Mouse (Mus musculus): ENCODE measurements around the gene Large1.

DNA sequence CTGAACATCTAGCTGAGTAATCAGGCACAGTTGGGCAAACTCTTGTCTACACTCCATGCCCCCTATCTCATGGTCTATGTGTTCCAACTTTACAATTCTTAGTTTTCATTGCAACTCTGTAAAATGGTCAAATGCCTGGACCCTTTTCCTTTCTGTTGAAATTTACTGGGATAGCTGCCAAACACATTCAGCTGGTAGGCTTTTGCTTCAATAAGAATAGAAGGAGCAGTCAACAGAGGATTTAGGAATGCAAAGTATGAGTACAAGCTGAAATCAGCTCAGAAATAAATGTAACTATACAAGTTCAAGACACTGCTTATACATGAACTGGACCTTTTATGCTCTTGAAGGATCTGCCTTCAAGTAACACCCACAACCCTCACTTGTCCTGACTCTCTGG, 146.5 kb downstream of the Large1 start:
- TF ChIP-seq CTCF (IDR thresholded peaks at IDR 0.05; ENCODE audit: low read depth, low read length) = no peak
- TF ChIP-seq POLR2A (IDR thresholded peaks at IDR 0.05; ENCODE audit: borderline replicate concordance, low read depth, low read length) = no peak

Measured in bone marrow macrophage, adult 2 months (primary cell).